Mouse (Mus musculus) heart, embryonic 10.5 days (tissue): ENCODE data around the gene Zp2. TPM values are rescaled to one million over a fixed set of nuclear protein-coding genes. Genes with fewer than 3 reads are reported as not detected.

Source experiments
- DNase-seq: peaks from one replicate; pipeline ENCODE4 v3.0.0-alpha.2; 2017; ENCODE audit warnings: low spot score
- H3K27ac ChIP-seq: fragments of 300-500 bp; sonication (generic); 2 replicates; pipeline ENCODE4 v1.5.1; 2016; ENCODE audit warnings: mild to moderate bottlenecking
- H3K27me3 ChIP-seq: fragments of 300-500 bp; sonication (generic); 2 replicates; pipeline ENCODE4 v1.6.1; 2016; ENCODE audit warnings: mild to moderate bottlenecking; ENCODE audit not compliant: poor library complexity, insufficient read depth, severe bottlenecking
- H3K36me3 ChIP-seq: fragments of 300-500 bp; sonication (generic); 2 replicates; pipeline ENCODE4 v1.6.1; 2016; ENCODE audit warnings: mild to moderate bottlenecking, moderate library complexity
- H3K4me1 ChIP-seq: fragments of 300-500 bp; sonication (generic); 2 replicates; pipeline ENCODE4 v1.6.1; 2016; ENCODE audit warnings: mild to moderate bottlenecking
- H3K4me3 ChIP-seq: fragments of 300-500 bp; sonication (generic); 2 replicates; pipeline ENCODE4 v1.5.1; 2016; ENCODE audit warnings: mild to moderate bottlenecking, moderate library complexity
- H3K9me3 ChIP-seq: fragments of 300-500 bp; sonication (generic); 2 replicates; pipeline ENCODE4 v1.6.1; 2016; ENCODE audit warnings: mild to moderate bottlenecking, moderate library complexity
- WGBS: fragments of 180-500 bp; shearing (Covaris S2); methylation state at CpG from one replicate; pipeline ENCODE4 v1.1.7; 2016; 5-methylcytosine and 5-hydroxymethylcytosine counted together
- polyA plus RNA-seq: library from polyadenylated mRNA; unstranded; fragments of >200 nt; fragmentation: Nextera tagmentation; extraction: Ambion mirVana; gene quantifications from 2 replicates; pipeline ENCODE4 v1.2.1, GENCODE M21; 2016

The Zp2 gene
- polyA plus RNA-seq, 1 experiment from 2014 or later, result not detected

DNA sequence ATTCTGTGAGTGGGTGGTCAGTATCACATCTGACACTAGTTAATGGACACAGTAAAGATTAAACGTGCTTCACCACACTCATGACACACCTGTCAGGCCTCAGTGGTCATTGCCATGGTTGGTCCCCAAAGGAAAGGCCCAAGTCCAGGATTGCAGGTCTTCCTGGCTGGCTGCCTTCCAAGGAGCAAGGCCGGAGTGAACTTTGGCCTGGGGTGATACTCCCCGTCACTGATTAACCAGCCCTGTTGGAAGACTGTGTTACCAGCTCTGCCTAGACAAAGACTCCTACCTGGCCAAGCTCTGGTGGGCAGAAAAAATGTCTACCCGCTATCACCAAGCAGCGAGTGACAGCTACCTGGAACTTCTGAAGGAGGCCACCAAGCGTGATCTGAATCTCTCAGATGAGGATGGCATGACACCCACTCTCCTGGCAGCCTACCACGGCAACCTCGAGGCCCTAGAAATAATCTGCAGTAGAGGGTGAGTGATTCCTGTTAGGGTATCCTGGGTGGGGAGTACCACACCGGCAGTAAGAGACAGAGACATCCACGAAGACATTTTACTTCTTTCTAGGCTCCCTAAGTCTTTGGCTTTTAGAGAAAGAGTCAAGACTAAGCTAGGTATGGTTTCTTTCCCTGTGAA is 28.6 kb upstream of the Zp2 start, which contains the start of gene Anks4b:
Gene Anks4b, plus strand, starts transcription at position 256 of the 642 bp plus-strand sequence.
- H3K4me3 ChIP-seq, result no peak within 1 kb of the TSS
- no peaks in the 10 kb centered on the region for H3K4me1 ChIP-seq
- no peaks in the 10 kb centered on the region for H3K36me3 ChIP-seq
- DNase-seq, result no peak
- no peak within 1 kb of the TSS for H3K27ac ChIP-seq
- H3K9me3 ChIP-seq, result no peaks in the 10 kb centered on the region
- H3K27me3 ChIP-seq, result no peaks in the 10 kb centered on the region
- 81% methylated on average over 10 of the region's 10 CpGs for WGBS

- Histone ChIP-seq H3K4me3 (no peak overlapping the region), H3K4me1 (no peaks in the 10 kb centered on the region), H3K27ac (no peak overlapping the region), H3K27me3 (no peaks in the 10 kb centered on the region), H3K9me3 (no peaks in the 10 kb centered on the region), H3K36me3 (no peaks in the 10 kb centered on the region)
- no peak for DNase-seq
- 80% methylated on average over 1 of the region's 1 CpGs for WGBS
These were observed 27.2 kb upstream of the Zp2 start for GRCm38 (mm10) chr7:120172188-120172700.

DNA sequence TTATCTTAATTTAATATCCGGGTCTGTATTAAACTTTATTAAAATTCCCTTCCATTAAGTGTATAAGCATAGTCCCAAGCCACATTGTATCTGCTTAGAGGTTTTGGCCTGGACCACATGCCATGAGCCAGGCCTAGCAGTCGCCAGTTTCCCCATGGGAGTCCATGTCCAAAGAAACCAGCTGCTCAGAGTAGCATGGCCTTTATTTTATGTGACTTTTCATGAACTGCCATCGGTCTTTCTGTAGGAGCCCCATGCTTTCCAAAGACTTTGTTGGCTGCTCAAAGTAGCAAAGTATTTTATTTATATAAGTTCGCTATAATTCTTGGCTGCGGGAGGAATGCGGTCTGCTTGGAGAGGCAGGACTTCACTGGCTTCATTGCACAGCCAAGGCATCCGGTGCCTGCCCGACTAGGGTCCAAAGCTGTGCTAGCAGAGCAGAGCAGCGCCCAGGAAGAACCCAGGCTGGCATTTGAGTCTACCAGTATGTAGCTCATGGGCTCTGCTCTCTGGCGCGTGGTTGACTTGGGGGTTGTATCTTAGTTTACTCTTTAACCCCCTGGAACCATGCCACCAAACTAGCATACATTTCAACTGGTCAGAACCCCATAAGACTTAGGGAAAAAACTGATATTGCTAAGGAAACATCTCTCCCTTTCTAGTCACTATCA is 18.6 kb upstream of the Zp2 start:
- DNase-seq, result no peak
- no peaks in the 10 kb centered on the region for H3K9me3 ChIP-seq
- 89% methylated on average over 11 of the region's 11 CpGs for WGBS
- no peaks in the 10 kb centered on the region for H3K4me1 ChIP-seq
- no peaks in the 10 kb centered on the region for H3K36me3 ChIP-seq
- H3K27me3 ChIP-seq, result no peaks in the 10 kb centered on the region
- H3K27ac ChIP-seq, result no peak overlapping the region
- no peak overlapping the region for H3K4me3 ChIP-seq

GRCm38 (mm10) chr7:120158121-120158613 is 13.1 kb upstream of the Zp2 start:
- Histone ChIP-seq H3K27me3 (no peaks in the 10 kb centered on the region), H3K27ac (no peak overlapping the region), H3K36me3 (no peaks in the 10 kb centered on the region), H3K4me3 (no peak overlapping the region), H3K9me3 (no peaks in the 10 kb centered on the region), H3K4me1 (no peaks in the 10 kb centered on the region)
- 42% methylated on average over 4 of the region's 4 CpGs for WGBS
- DNase-seq, result no peak

- WGBS, result 48% methylated on average over 5 of the region's 5 CpGs
- Histone ChIP-seq H3K27ac (no peak overlapping the region), H3K27me3 (no peaks in the 10 kb centered on the region), H3K4me1 (no peaks in the 10 kb centered on the region), H3K9me3 (no peaks in the 10 kb centered on the region), H3K36me3 (no peaks in the 10 kb centered on the region), H3K4me3 (no peak overlapping the region)
- DNase-seq, result no peak
These were observed 12.5 kb upstream of the Zp2 start for GRCm38 (mm10) chr7:120157575-120158061.

DNA sequence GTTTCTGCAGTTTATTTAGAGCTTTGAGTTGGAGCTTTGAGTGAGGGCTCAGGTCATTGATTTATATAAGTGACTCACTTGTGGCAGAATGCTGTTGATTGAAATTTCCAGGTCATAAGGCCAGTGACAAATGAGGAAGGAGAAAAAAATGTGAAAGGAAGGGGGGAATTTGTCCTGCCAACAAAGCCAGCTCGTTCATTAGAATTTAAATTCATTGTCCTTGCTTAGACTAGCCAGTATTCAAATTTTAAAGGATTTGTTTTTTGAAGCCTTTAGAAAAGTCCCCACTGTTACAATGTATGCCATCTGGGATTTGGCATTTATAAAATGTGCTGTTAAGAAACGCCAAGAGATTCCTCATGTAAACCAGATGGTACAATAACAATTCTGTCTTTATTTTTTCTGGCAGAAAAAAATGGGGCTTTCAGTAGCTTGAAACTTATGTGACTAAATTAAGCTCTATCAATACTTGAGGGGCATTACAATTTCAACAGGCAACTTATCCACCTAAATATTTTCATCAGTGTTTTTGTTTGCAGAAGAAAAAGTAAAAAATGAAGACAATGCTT is 11.8 kb upstream of the Zp2 start:
- Histone ChIP-seq H3K36me3 (no peaks in the 10 kb centered on the region), H3K27ac (no peak overlapping the region), H3K4me1 (no peaks in the 10 kb centered on the region), H3K9me3 (no peaks in the 10 kb centered on the region), H3K4me3 (no peak overlapping the region), H3K27me3 (no peaks in the 10 kb centered on the region)
- DNase-seq, result no peak
- 54% methylated on average over 2 of the region's 2 CpGs for WGBS

- 72% methylated on average over 2 of the region's 2 CpGs for WGBS
- no peaks in the 10 kb centered on the region for H3K9me3 ChIP-seq
- H3K36me3 ChIP-seq, result no peaks in the 10 kb centered on the region
- no peaks in the 10 kb centered on the region for H3K4me1 ChIP-seq
- DNase-seq, result no peak
- no peak overlapping the region for H3K4me3 ChIP-seq
- H3K27ac ChIP-seq, result no peak overlapping the region
- H3K27me3 ChIP-seq, result no peaks in the 10 kb centered on the region
These were observed 5.8 kb upstream of the Zp2 start for GRCm38 (mm10) chr7:120150898-120151297.

DNA sequence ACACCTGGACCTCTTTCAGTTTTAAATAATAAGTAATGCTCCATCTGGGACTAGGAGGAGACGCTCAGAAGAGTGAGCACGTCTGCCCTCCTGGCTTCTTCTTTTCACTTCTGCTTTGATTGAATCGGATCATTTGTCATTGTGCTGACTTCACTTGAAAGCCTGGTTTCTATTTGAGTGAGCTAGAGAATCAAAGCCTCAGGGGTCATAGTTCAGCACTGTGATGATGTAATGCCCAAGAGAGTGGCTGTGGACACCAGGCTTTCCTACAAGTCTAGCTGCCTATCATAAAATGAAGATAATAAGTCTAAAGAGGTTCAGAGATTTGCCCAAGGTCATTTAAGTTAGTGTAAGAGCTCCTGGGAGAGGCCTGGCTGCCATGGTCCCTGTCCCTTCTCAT is 5.2 kb upstream of the Zp2 start:
- Histone ChIP-seq H3K27me3 (0 out of 2 replicates have a peak, but pooled peaks cover 1% of the 10 kb centered on the region), H3K27ac (no peak overlapping the region), H3K4me1 (no peaks in the 10 kb centered on the region), H3K9me3 (no peaks in the 10 kb centered on the region), H3K4me3 (no peak overlapping the region), H3K36me3 (no peaks in the 10 kb centered on the region)
- DNase-seq, result no peak
- 46% methylated on average over 3 of the region's 3 CpGs for WGBS

GRCm38 (mm10) chr7:120142743-120143142 is 2.3 kb downstream of the Zp2 start:
- Histone ChIP-seq H3K36me3 (no peaks in the 10 kb centered on the region), H3K9me3 (no peaks in the 10 kb centered on the region), H3K27ac (no peak overlapping the region), H3K4me1 (no peaks in the 10 kb centered on the region), H3K27me3 (0 out of 2 replicates have a peak, but pooled peaks cover 4% of the 10 kb centered on the region), H3K4me3 (no peak overlapping the region)
- WGBS, result 86% methylated on average over 1 of the region's 1 CpGs
- DNase-seq, result no peak

DNA sequence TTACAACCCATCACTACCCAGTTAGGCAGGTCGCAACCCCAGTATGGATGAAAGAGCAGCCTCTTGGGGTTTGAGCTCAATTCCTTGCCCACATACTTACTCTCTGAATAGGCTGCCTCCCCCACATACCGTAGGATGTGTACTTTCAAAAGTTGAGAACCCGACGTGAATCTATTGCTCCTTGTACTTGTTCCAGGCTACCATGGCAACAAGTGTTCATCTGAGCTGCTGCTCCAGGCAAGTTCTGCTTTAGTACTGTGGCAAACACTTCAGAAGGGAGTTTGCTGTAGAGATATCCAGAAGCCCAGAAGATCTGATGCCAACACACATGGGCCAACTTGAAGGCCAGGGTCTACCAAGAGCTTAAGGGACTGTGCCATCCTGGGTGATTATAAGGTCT is 16.1 kb downstream of the Zp2 start:
- no peaks in the 10 kb centered on the region for H3K36me3 ChIP-seq

DNA sequence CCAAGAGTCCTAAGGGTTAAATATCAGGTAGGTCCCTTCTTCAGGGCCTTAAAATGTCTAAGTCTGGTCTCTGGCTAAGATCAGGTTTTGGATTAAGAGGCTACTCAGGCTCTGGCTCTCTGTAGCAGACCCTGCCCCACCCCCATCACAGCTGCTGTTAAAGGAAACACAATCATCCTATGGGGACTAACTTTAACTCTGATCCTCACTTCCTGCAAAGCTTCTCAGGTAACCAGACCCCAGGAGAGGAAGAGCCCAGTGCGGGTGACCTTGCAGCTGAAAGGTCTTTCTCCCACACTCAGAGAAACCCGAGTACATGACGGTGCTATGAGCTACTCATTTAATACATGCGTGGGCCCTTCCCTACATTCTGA is 17.4 kb downstream of the Zp2 start:
- Histone ChIP-seq H3K27me3 (no peaks in the 10 kb centered on the region), H3K4me3 (no peak overlapping the region), H3K4me1 (peaks cover 7% of the 10 kb centered on the region; the same call in 1 of the 2 replicates), H3K9me3 (no peaks in the 10 kb centered on the region), H3K27ac (no peak overlapping the region), H3K36me3 (no peaks in the 10 kb centered on the region)
- 35% methylated on average over 4 of the region's 4 CpGs for WGBS
- DNase-seq, result no peak

More for the DNA sequence above, 16.1 kb downstream of the Zp2 start:
- 76% methylated on average over 4 of the region's 4 CpGs for WGBS
- Histone ChIP-seq H3K4me3 (no peak overlapping the region), H3K4me1 (peaks cover 7% of the 10 kb centered on the region; the same call in 1 of the 2 replicates), H3K9me3 (no peaks in the 10 kb centered on the region), H3K27ac (no peak overlapping the region), H3K27me3 (no peaks in the 10 kb centered on the region)
- peak; percentile 53 for DNase-seq

- Histone ChIP-seq H3K27ac (no peak overlapping the region), H3K4me3 (no peak overlapping the region), H3K4me1 (peaks cover 7% of the 10 kb centered on the region; the same call in 1 of the 2 replicates), H3K9me3 (no peaks in the 10 kb centered on the region), H3K36me3 (no peaks in the 10 kb centered on the region), H3K27me3 (no peaks in the 10 kb centered on the region)
- 30% methylated on average over 5 of the region's 5 CpGs for WGBS
- no peak for DNase-seq
These were observed 18.0 kb downstream of the Zp2 start for GRCm38 (mm10) chr7:120126976-120127685.
